Mouse (Mus musculus): ENCODE measurements around the gene Sgip1. TPM values are rescaled to one million over a fixed set of nuclear protein-coding genes. Genes with fewer than 3 reads are reported as not detected.

Sgip1 gene
- total and polyA plus RNA-seq, 2 experiments from 2014 or later, result 0.97 TPM; not detected in 1

DNA sequence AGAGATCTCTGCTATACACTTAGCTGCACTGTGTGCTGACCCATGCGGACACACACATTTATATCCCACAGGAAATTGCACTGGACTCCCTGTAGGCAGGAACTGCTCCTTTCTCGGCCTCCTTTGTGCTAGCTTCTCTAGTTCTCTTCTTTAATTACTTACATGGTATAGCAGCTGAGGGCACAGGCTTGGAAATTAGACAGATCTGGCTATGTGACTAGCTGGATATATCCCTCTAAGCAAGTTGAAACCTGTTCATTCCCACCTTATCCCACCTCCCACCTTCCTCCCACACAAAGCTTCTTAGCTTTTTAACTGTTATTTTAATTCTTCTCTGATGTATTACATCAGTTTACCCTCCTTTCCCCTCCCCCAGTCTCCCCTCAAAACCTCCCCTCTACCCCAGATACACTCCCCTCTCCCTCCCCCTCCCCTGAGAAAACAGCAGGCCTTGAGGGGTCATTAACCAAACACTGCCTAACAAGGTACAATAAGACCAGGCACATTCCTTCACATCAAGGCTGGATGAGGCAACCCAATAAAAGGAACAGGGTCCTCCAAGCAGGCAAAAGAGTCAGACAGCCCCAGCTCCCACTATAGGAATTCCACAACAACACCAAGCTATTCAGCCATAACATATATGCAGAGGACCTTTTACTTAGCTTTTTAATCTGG lies 34.6 kb downstream of the Sgip1 start:
- Histone ChIP-seq H3K9ac (replicated peaks; ENCODE audit: low read depth, low read length) (no peak overlapping the region), H3K27ac (ENCODE audit: low read depth) (no peak overlapping the region), H3K9me3 (replicated peaks; ENCODE audit: control insufficient read depth, low read length) (no peaks in the 10 kb centered on the region), H3K36me3 (replicated peaks; ENCODE audit: control insufficient read depth, insufficient read depth, low read length) (no peaks in the 10 kb centered on the region), H3K27me3 (ENCODE audit: control insufficient read depth, insufficient read depth, low read length) (no peaks in the 10 kb centered on the region), H3K4me3 (ENCODE audit: low read depth, low read length) (no peak overlapping the region), H3K4me2 (ENCODE audit: low read depth, low read length) (no peak overlapping the region), H3K4me1 (ENCODE audit: control insufficient read depth, insufficient read depth) (no peaks in the 10 kb centered on the region)
- TF ChIP-seq CTCF (IDR thresholded peaks at IDR 0.05; ENCODE audit: low read depth), result no peak
- no peak for TF ChIP-seq EP300 (IDR thresholded peaks at IDR 0.05; ENCODE audit: low read depth)
- WGBS, result 60% methylated on average over 2 of the region's 2 CpGs
- ATAC-seq (ENCODE audit: insufficient read depth, low read depth) (no peak), DNase-seq (ENCODE audit: low spot score) (no peak)

DNA sequence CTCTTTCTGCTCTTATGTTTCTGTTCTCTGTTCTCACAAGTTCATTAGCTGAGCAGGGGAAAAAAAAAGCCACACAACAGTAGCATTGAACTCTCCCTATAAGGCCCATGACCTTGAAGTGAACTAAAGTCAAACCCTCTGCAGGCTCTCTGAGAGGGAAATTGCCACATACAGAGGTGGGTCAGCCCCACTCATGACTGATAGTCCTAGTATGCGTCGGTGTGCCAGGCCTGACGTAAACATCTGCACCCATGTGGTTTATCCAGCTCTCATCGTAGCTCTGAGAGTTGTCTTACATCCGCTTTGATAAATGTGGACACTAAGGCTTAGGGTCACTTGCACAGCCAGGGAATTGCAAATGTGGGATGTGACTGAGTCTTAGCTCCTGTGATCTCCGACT lies 38.8 kb downstream of the Sgip1 start:
- no peaks in the 10 kb centered on the region for H3K9me3 ChIP-seq (replicated peaks; ENCODE audit: control insufficient read depth, low read length)
- H3K4me1 ChIP-seq (ENCODE audit: control insufficient read depth, insufficient read depth), result no peaks in the 10 kb centered on the region
- no peaks in the 10 kb centered on the region for H3K27me3 ChIP-seq (ENCODE audit: control insufficient read depth, insufficient read depth, low read length)
- H3K4me2 ChIP-seq (ENCODE audit: low read depth, low read length), result no peak overlapping the region
- TF ChIP-seq CTCF (IDR thresholded peaks at IDR 0.05; ENCODE audit: low read depth) (no peak), EP300 (IDR thresholded peaks at IDR 0.05; ENCODE audit: low read depth) (no peak)
- no peak for ATAC-seq (ENCODE audit: insufficient read depth, low read depth)
- H3K36me3 ChIP-seq (replicated peaks; ENCODE audit: control insufficient read depth, insufficient read depth, low read length), result no peaks in the 10 kb centered on the region
- H3K9ac ChIP-seq (replicated peaks; ENCODE audit: low read depth, low read length), result no peak overlapping the region
- 67% methylated on average over 6 of the region's 6 CpGs for WGBS
- no peak for DNase-seq (ENCODE audit: low spot score)
- no peak overlapping the region for H3K27ac ChIP-seq (ENCODE audit: low read depth)
- H3K4me3 ChIP-seq (ENCODE audit: low read depth, low read length), result no peak overlapping the region

GRCm38 (mm10) chr4:102783063-102783748 lies 42.1 kb downstream of the Sgip1 start:
- no peak overlapping the region for H3K27ac ChIP-seq (ENCODE audit: low read depth)
- H3K4me3 ChIP-seq (ENCODE audit: low read depth, low read length), result no peak overlapping the region
- no peak for ATAC-seq (ENCODE audit: insufficient read depth, low read depth)
- H3K9ac ChIP-seq (replicated peaks; ENCODE audit: low read depth, low read length), result no peak overlapping the region
- H3K4me2 ChIP-seq (ENCODE audit: low read depth, low read length), result no peak overlapping the region
- no peaks in the 10 kb centered on the region for H3K27me3 ChIP-seq (ENCODE audit: control insufficient read depth, insufficient read depth, low read length)
- no peaks in the 10 kb centered on the region for H3K4me1 ChIP-seq (ENCODE audit: control insufficient read depth, insufficient read depth)
- no peak for TF ChIP-seq EP300 (IDR thresholded peaks at IDR 0.05; ENCODE audit: low read depth)
- no peak for TF ChIP-seq CTCF (IDR thresholded peaks at IDR 0.05; ENCODE audit: low read depth)
- DNase-seq (ENCODE audit: low spot score), result no peak
- WGBS, result 57% methylated on average over 7 of the region's 7 CpGs
- no peaks in the 10 kb centered on the region for H3K36me3 ChIP-seq (replicated peaks; ENCODE audit: control insufficient read depth, insufficient read depth, low read length)
- H3K9me3 ChIP-seq (replicated peaks; ENCODE audit: control insufficient read depth, low read length), result no peaks in the 10 kb centered on the region

- Histone ChIP-seq H3K27ac (ENCODE audit: low read depth) (no peak overlapping the region), H3K4me3 (ENCODE audit: low read depth, low read length) (no peak overlapping the region), H3K27me3 (ENCODE audit: control insufficient read depth, insufficient read depth, low read length) (no peaks in the 10 kb centered on the region), H3K4me1 (ENCODE audit: control insufficient read depth, insufficient read depth) (no peaks in the 10 kb centered on the region), H3K9ac (replicated peaks; ENCODE audit: low read depth, low read length) (no peak overlapping the region), H3K4me2 (ENCODE audit: low read depth, low read length) (no peak overlapping the region), H3K36me3 (replicated peaks; ENCODE audit: control insufficient read depth, insufficient read depth, low read length) (no peaks in the 10 kb centered on the region), H3K9me3 (replicated peaks; ENCODE audit: control insufficient read depth, low read length) (no peaks in the 10 kb centered on the region)
- 67% methylated on average over 4 of the region's 4 CpGs for WGBS
- no peak for DNase-seq (ENCODE audit: low spot score)
- no peak for ATAC-seq (ENCODE audit: insufficient read depth, low read depth)
- TF ChIP-seq CTCF (IDR thresholded peaks at IDR 0.05; ENCODE audit: low read depth) (no peak), EP300 (IDR thresholded peaks at IDR 0.05; ENCODE audit: low read depth) (no peak)
These were observed 44.1 kb downstream of the Sgip1 start for GRCm38 (mm10) chr4:102785158-102785557.

DNA sequence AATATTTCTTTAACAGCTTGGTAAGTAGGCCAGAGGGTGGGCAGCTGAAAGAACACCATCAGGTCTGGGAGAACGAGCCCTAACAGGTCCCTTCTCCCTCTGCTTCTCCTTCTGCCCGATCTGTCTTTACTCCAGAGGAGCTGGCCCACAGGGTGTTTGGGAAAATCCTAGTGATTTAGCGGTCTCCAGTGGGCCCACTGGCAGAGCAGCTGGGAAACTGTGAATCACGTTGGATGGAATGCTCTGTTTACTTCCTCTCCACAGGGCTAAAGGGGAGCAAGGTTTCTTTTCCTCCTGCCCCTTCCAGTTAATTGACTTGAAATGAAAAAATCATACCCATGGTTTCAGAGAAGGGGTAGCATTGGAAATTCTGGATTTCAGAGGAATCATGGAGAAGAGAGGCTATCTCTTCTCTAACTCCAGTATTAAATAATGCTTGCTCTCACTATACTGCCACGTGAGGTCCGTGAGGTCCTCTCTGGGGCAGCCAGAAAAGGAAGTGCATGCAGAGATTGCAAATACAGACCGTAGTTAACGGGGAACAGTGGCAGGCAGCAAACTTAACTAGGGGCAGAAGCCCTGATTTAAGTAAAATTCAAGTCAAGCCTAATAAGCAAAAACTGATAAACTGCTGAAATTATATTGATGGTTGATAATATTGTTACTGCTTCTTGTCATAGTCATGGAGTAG lies 51.1 kb downstream of the Sgip1 start:
- 56% methylated on average over 8 of the region's 8 CpGs for WGBS
- Histone ChIP-seq H3K4me1 (ENCODE audit: control insufficient read depth, insufficient read depth) (no peaks in the 10 kb centered on the region), H3K27me3 (ENCODE audit: control insufficient read depth, insufficient read depth, low read length) (no peaks in the 10 kb centered on the region), H3K9me3 (replicated peaks; ENCODE audit: control insufficient read depth, low read length) (no peaks in the 10 kb centered on the region), H3K27ac (ENCODE audit: low read depth) (peak overlapping the region; percentile 19; the same call in 1 of the 2 replicates), H3K9ac (replicated peaks; ENCODE audit: low read depth, low read length) (no peak overlapping the region), H3K4me2 (ENCODE audit: low read depth, low read length) (no peak overlapping the region), H3K4me3 (ENCODE audit: low read depth, low read length) (no peak overlapping the region), H3K36me3 (replicated peaks; ENCODE audit: control insufficient read depth, insufficient read depth, low read length) (no peaks in the 10 kb centered on the region)
- ATAC-seq (ENCODE audit: insufficient read depth, low read depth) (no peak), DNase-seq (ENCODE audit: low spot score) (no peak)
- TF ChIP-seq CTCF (IDR thresholded peaks at IDR 0.05; ENCODE audit: low read depth), result no peak
- TF ChIP-seq EP300 (IDR thresholded peaks at IDR 0.05; ENCODE audit: low read depth), result no peak

Measured in heart, postnatal 0 days (tissue).